Mouse (Mus musculus) stomach, postnatal 0 days (tissue): ENCODE results near the gene Dnah2.

Source experiments
- CTCF ChIP-seq: IDR thresholded peaks from 2 replicates; pipeline ENCODE4 v1.5.1; 2016; ENCODE audit warnings: antibody characterized with exemption, low read depth, mild to moderate bottlenecking, moderate library complexity
- EP300 ChIP-seq: optimal IDR thresholded peaks from 2 replicates; pipeline ENCODE3; 2016; ENCODE audit warnings: antibody characterized with exemption

DNA sequence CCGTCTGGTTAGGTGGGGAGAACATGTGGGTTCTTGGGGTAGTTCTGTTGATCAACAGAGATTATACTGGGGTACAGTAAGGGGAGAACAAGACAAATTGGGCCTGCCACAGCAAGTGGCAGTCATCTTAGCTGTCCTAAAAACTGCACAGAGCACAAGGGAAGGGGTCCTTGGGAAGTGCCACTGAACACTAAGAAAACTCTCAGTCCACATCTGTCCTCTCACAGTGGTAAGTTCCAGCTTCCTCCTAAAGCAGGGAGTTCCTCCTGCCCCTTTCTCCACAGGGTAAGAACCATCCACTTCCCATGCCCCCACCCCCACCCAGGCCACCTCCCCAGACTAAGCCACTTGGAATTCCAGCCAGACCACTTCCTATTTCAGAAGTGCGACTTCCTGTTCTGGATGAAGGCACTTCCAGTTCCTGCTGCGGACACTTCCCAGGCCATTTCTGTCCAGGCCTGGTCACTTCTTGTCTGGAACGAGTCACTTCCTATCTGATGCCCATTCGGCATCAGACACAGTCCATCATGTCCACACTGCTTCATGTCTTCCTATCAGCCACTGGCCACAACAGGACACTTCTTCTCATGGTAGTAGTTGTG, 5.7 kb upstream of the Dnah2 start:
- TF ChIP-seq CTCF (no peak), EP300 (no peak)
